Mouse (Mus musculus): Measurements from ENCODE around the gene Pard3. TPM values are rescaled to one million over a fixed set of nuclear protein-coding genes. Genes with fewer than 3 reads are reported as not detected.

Pard3 gene
- polyA plus RNA-seq, 1 experiment from 2014 or later = 38.3 TPM

- Histone ChIP-seq H3K27ac (no peak overlapping the region), H3K4me2 (replicated peaks) (no peak overlapping the region), H3K27me3 (no peaks in the 10 kb centered on the region), H3K4me1 (no peaks in the 10 kb centered on the region), H3K9me3 (replicated peaks) (no peaks in the 10 kb centered on the region), H3K36me3 (no peaks in the 10 kb centered on the region), H3K4me3 (no peak overlapping the region), H3K9ac (no peak overlapping the region)
- 92% methylated on average over 7 of the region's 7 CpGs for WGBS
- no peak for ATAC-seq (ENCODE audit: low FRiP score)
Observed at GRCm38 (mm10) chr8:127318377-127319159, 254.9 kb downstream of the Pard3 start.

- 95% methylated on average over 5 of the region's 5 CpGs for WGBS
Observed at GRCm38 (mm10) chr8:127320930-127321329, 257.2 kb downstream of the Pard3 start.

DNA sequence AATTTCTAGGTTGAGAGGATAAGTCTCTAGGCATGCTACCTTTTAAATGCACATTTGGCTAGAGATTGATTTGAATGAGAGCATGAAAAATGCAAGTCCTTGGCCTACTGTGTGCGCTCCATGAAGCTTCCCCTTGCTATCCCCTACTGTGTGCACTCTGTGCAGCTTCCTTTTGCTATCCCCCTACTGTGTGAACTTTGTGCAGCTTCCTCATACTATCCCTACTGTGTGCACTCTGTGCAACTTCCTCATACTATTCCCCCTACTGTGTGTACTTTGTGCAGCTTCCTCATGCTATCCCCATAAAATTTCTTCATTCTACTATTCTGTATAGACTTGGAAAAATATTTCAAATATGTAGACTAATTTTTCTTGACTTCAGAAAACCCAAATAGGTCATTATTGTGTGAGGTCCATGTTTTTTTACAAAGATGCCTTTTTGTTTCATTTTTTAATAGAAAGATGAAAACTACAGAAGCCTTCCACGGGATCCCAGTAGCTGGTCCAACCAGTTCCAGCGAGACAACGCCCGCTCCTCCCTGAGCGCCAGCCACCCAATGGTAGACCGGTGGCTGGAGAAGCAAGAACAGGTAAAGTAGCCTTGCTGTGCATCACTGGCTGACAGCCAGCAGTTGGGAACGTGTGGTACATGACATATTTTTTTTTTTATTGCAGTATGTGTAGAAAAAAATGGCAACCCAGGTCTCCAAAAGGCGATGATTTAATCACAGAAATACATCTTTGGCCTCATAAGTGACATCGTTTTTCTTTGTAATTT is 260.1 kb downstream of the Pard3 start:
- no peaks in the 10 kb centered on the region for H3K9me3 ChIP-seq (replicated peaks)
- no peak for ATAC-seq (ENCODE audit: low FRiP score)
- no peak overlapping the region for H3K27ac ChIP-seq
- no peaks in the 10 kb centered on the region for H3K4me1 ChIP-seq
- H3K9ac ChIP-seq = no peak overlapping the region
- H3K4me2 ChIP-seq (replicated peaks) = no peak overlapping the region
- WGBS = 94% methylated on average over 10 of the region's 10 CpGs
- no peaks in the 10 kb centered on the region for H3K27me3 ChIP-seq
- H3K36me3 ChIP-seq = no peaks in the 10 kb centered on the region
- H3K4me3 ChIP-seq = no peak overlapping the region

More at GRCm38 (mm10) chr8:127320930-127321329, 257.2 kb downstream of the Pard3 start:
- Histone ChIP-seq H3K4me3 (no peak overlapping the region), H3K27ac (no peak overlapping the region), H3K4me1 (no peaks in the 10 kb centered on the region), H3K4me2 (replicated peaks) (no peak overlapping the region), H3K36me3 (no peaks in the 10 kb centered on the region), H3K9ac (no peak overlapping the region), H3K9me3 (replicated peaks) (no peaks in the 10 kb centered on the region), H3K27me3 (no peaks in the 10 kb centered on the region)
- ATAC-seq (ENCODE audit: low FRiP score) = no peak

DNA sequence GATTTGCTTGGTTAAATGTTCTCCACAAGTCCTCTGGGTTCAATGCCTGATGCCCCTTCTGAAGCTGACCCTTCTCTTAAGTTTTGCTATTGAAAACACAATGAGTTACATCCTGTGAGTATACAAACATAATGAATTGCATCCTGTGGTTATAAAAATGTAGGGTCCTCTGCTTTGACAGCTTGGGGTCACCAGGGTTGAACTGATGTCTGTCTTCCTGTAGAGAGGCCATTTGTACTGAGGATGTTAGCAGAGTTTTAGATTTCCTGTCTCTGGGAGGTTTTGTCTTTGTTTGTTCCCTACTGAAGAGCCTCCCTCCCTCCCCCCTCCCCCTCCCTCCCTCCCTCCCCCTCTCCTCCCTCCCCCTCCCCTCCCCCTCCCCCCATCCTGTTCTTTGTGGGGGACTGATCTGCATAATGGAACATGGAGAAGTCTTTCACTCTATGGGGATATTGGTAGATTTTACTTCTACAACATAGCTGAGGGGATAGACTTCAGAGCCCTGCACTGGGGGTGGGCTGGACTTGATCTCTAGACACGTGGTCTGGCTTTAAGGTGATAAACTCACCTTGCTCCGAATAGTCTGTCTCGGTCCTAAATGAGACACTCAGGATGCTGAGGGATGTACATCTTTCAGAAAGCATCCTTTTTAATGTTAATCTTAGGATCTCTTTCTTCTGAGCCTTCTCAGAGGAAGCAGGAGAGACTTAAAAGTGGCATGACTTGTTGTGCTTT is 261.3 kb downstream of the Pard3 start:
- Histone ChIP-seq H3K27ac (no peak overlapping the region), H3K27me3 (no peaks in the 10 kb centered on the region), H3K9me3 (replicated peaks) (no peaks in the 10 kb centered on the region), H3K4me3 (no peak overlapping the region), H3K9ac (no peak overlapping the region), H3K36me3 (no peaks in the 10 kb centered on the region), H3K4me1 (peaks cover 2% of the 10 kb centered on the region), H3K4me2 (replicated peaks) (no peak overlapping the region)
- ATAC-seq (ENCODE audit: low FRiP score) = no peak
- WGBS = 59% methylated on average over 3 of the region's 3 CpGs

DNA sequence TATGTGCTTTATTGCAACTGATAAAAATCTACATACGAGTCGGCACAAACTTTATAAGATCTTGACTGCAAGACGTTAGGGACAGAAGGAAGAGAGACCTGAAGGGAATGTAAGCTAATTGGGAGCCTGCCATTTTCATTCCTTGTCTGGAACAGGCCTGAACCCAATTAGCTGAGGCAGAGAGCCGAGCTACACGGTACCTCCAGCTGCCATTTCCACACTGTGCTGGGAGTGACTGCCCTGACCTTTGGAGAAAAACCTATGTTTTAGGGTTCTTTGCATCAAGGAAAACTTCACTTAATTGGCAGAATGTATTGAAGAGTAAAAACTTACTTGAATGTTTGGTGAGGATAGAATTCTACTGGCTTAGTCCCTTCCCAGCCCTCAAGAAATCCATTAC is 262.1 kb downstream of the Pard3 start:
- Histone ChIP-seq H3K9me3 (replicated peaks) (no peaks in the 10 kb centered on the region), H3K4me3 (no peak overlapping the region), H3K9ac (no peak overlapping the region), H3K27me3 (no peaks in the 10 kb centered on the region), H3K36me3 (no peaks in the 10 kb centered on the region), H3K27ac (no peak overlapping the region), H3K4me1 (peaks cover 9% of the 10 kb centered on the region), H3K4me2 (replicated peaks) (no peak overlapping the region)
- no peak for ATAC-seq (ENCODE audit: low FRiP score)
- 75% methylated on average over 5 of the region's 5 CpGs for WGBS

DNA sequence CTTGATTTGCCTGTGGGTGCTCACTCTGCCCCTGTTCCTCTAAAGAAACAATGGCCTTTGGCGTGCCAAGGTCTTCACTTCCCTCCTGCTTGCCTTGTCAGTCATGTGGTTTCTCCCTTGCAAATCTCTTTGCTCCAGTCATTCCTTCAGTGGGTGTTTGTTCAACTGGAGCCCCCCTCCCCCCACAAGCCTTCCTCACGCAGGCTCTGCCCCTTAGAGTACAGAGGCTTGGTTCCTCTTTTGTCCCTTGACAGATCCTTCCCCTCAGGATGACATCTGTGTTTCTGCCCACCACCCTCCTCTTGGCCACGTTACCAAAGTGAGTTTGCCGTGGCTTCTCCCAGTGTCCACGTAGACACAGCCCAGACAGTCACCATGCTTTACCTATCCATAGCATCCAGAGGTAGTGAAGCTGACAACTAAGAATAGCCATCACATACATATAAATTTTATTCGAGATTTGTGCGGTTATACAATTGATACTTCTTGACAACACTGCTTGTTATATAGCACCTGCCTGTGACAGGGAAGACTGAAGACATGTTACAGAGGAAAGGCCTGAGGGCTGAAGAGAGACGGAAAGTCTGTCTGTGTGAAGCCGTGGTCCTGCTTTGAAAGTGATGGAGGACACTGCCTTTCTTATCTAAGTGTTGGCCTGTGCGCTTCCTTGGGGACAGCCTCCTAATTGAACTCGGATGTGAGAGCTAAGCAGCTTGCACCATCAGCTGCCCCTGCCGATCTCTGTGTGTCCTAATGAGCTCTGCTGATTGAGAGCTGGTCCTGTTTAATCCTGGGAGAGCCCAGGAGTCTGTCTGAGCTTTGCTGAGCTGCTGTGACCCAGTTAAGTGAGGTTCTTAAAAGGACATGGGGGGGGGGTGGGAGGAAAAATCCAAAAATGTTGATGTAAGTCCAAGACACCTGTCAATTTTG is 266.8 kb downstream of the Pard3 start:
- ATAC-seq (ENCODE audit: low FRiP score) = no peak; the same call in 1 of the 2 replicates
- Histone ChIP-seq H3K4me1 (peaks cover 11% of the 10 kb centered on the region), H3K4me2 (replicated peaks) (no peak overlapping the region), H3K27ac (no peak overlapping the region; the same call in 1 of the 2 replicates), H3K27me3 (no peaks in the 10 kb centered on the region), H3K9me3 (replicated peaks) (no peaks in the 10 kb centered on the region), H3K4me3 (no peak overlapping the region), H3K9ac (no peak overlapping the region), H3K36me3 (no peaks in the 10 kb centered on the region)
- 36% methylated on average over 12 of the region's 12 CpGs for WGBS

- H3K9ac ChIP-seq = no peak overlapping the region
- H3K27ac ChIP-seq = no peak overlapping the region
- 98% methylated on average over 1 of the region's 1 CpGs for WGBS
- no peak for ATAC-seq (ENCODE audit: low FRiP score)
- H3K4me2 ChIP-seq (replicated peaks) = no peak overlapping the region
- H3K9me3 ChIP-seq (replicated peaks) = no peaks in the 10 kb centered on the region
- H3K27me3 ChIP-seq = no peaks in the 10 kb centered on the region
- peaks cover 11% of the 10 kb centered on the region for H3K4me1 ChIP-seq
- H3K4me3 ChIP-seq = no peak overlapping the region
- H3K36me3 ChIP-seq = no peaks in the 10 kb centered on the region
Observed at GRCm38 (mm10) chr8:127331751-127332150, 268.1 kb downstream of the Pard3 start.

DNA sequence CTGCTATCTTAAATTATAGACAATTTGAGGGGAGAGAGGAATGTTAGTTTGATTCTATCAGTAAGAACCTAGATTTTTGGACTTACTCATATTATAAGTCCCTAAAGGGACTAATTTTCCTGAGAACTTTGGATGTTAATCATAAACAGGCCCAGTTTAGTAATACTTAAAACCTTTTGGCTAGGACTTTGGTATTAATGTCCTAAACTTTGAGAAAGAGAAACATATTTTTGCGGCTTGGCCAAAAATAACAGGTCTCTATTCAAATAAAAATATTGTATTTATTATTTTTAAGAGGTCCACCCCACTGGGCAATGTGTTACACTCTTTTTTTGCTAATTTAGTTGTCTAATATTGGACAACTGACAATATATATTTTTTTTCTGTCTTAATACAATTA is 271.5 kb downstream of the Pard3 start:
- Histone ChIP-seq H3K9me3 (replicated peaks) (no peaks in the 10 kb centered on the region), H3K4me3 (no peak overlapping the region), H3K9ac (no peak overlapping the region), H3K4me2 (replicated peaks) (no peak overlapping the region), H3K36me3 (no peaks in the 10 kb centered on the region), H3K27me3 (no peaks in the 10 kb centered on the region), H3K27ac (no peak overlapping the region), H3K4me1 (peaks cover 7% of the 10 kb centered on the region)
- 98% methylated on average over 1 of the region's 1 CpGs for WGBS
- no peak for ATAC-seq (ENCODE audit: low FRiP score)

DNA sequence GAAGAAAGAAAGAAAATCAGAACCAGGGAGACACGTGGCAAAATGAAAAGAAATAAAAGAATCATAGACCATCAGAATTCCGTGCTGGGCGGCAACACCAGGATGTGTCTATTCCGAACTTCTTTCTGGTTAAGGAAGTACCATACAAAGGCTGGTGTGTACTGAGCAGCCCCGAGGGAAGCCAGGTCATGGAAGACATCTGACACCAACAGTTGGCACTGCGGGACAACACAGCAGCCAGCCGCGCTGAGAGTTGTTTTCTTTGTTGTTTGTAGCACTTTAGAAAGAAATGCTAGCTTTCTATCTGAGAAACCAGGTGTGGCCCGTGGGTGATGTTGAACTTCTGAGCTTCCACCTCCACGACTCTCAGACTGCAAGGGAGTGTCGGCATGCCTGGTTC is 274.5 kb downstream of the Pard3 start:
- Histone ChIP-seq H3K36me3 (no peaks in the 10 kb centered on the region), H3K27ac (no peak overlapping the region), H3K27me3 (no peaks in the 10 kb centered on the region), H3K4me3 (no peak overlapping the region), H3K9ac (no peak overlapping the region), H3K9me3 (replicated peaks) (no peaks in the 10 kb centered on the region), H3K4me1 (no peaks in the 10 kb centered on the region), H3K4me2 (replicated peaks) (no peak overlapping the region)
- ATAC-seq (ENCODE audit: low FRiP score) = no peak
- 74% methylated on average over 11 of the region's 11 CpGs for WGBS

DNA sequence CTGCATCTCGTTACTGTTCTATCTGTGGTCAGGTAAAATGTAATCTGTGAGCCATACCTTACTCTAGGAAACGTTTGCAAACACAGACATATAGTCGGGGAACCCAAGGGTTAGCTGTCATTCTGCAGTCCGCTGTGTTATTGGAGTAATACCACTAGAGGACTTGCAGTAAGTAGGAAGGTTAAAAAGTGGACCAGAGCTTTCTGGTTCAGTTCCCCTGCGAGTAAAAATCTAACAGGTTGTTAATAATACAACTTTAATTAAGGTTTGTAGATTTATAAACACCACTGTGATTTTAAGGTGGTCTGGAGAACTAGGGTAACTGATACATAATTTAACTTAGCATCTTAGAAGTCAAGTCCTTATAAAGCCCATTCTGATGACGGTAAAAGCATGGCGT is 277.4 kb downstream of the Pard3 start:
- no peak overlapping the region for H3K4me3 ChIP-seq
- H3K36me3 ChIP-seq = no peaks in the 10 kb centered on the region
- no peaks in the 10 kb centered on the region for H3K4me1 ChIP-seq
- no peaks in the 10 kb centered on the region for H3K9me3 ChIP-seq (replicated peaks)
- H3K27ac ChIP-seq = no peak overlapping the region
- H3K4me2 ChIP-seq (replicated peaks) = no peak overlapping the region
- no peaks in the 10 kb centered on the region for H3K27me3 ChIP-seq
- no peak overlapping the region for H3K9ac ChIP-seq
- ATAC-seq (ENCODE audit: low FRiP score) = no peak
- WGBS = 91% methylated on average over 7 of the region's 7 CpGs

GRCm38 (mm10) chr8:127343115-127343514 is 279.4 kb downstream of the Pard3 start:
- Histone ChIP-seq H3K36me3 (no peaks in the 10 kb centered on the region), H3K4me1 (no peaks in the 10 kb centered on the region), H3K27ac (no peak overlapping the region), H3K9ac (no peak overlapping the region), H3K9me3 (replicated peaks) (no peaks in the 10 kb centered on the region), H3K27me3 (no peaks in the 10 kb centered on the region), H3K4me2 (replicated peaks) (no peak overlapping the region), H3K4me3 (no peak overlapping the region)
- ATAC-seq (ENCODE audit: low FRiP score) = no peak
- 48% methylated on average over 2 of the region's 2 CpGs for WGBS

All from hindbrain, embryonic 12.5 days (tissue).